In the genomic region with DNA sequence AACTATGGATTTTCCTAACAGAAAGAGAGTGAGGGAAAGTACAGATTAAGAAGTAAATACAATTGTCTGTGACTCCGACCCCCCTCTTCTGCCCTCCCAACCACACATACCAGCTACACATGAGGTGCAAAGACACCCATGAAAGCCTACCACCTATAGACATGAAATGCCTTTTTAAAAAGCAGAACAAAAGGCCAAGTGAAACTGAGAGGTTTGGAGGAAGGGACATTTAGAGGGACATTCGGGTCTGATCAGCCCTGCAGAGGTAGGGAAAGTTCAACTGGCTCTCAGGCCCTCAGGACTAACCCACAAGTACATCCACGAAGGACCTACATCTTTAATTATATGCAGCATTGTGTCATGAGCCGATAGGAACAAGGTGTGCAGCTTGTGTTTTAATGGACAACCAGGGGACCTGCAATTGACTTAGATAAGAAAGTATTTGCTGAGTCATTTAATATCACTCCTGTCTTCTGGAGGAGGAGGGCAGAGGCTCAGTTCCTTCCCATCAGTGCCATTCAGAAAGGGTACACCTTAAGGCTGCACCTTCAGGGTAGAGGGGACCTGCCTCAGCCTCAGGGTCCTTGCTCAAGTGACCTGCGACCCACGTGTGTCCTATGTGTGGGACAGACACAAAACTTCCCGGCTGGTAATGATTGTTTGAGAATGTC, we compare ENCODE assay signal across 25 mouse cellular contexts. TPM values are rescaled to one million over a fixed set of nuclear protein-coding genes. Genes with fewer than 3 reads are reported as not detected.
DNase-seq lines count a peak whose midpoint lies in the region; ATAC-seq and TF ChIP-seq lines count a peak whose summit lies in the region.
"Had no signal": no experiment of that assay in that cellular context is flagged by ENCODE, and none has a peak within 500 bp of the region (broad histone marks: within the 10 kb centered on the region; RNA-seq: fewer than 3 reads in every experiment).

No protein-coding gene starts in this region.

- no peaks in the 10 kb centered on the region for H3K4me1 ChIP-seq in hindbrain, embryonic 14.5 days (replicated peaks; ENCODE audit: control insufficient read depth, insufficient read depth, low read length)
- no peaks in the 10 kb centered on the region for H3K4me1 ChIP-seq in hindbrain, postnatal 0 days (ENCODE audit: insufficient read depth, low read length)
- H3K4me1 ChIP-seq in liver, embryonic 14.5 days (replicated peaks; ENCODE audit: control insufficient read depth in 2 of 2, insufficient read depth in 2 of 2, low read length in 1 of 2), result peaks cover 0 to 14% of the 10 kb centered on the region in 2 experiments; a peak in 2 of 4 replicates
- H3K4me1 ChIP-seq in small intestine, adult 2 months (ENCODE audit: control insufficient read depth, insufficient read depth, insufficient read length, low read length), result peaks cover 21% of the 10 kb centered on the region
- H3K4me1 ChIP-seq: hindbrain, embryonic 15.5 days had no signal

- 79% methylated on average over 7 of the region's 7 CpGs for WGBS in hindbrain, embryonic 14.5 days
- WGBS in hindbrain, postnatal 0 days, result 82% methylated on average over 7 of the region's 7 CpGs
- 42% methylated on average over 7 of the region's 7 CpGs for WGBS in liver, embryonic 14.5 days (ENCODE audit: insufficient replicate concordance)
- WGBS in small intestine, adult 2 months, result 34% methylated on average over 7 of the region's 7 CpGs

- no peaks in the 10 kb centered on the region for H3K27me3 ChIP-seq in hindbrain, embryonic 14.5 days (ENCODE audit: control insufficient read depth, insufficient read depth, low read length)
- H3K27me3 ChIP-seq in hindbrain, postnatal 0 days (ENCODE audit: insufficient read depth, low read length), result no peaks in the 10 kb centered on the region
- H3K27me3 ChIP-seq in liver, embryonic 14.5 days (ENCODE audit: control insufficient read depth, insufficient read depth, low read length), result no peaks in the 10 kb centered on the region
- H3K27me3 ChIP-seq in small intestine, adult 2 months (ENCODE audit: control insufficient read depth, insufficient read depth, low read length), result no peaks in the 10 kb centered on the region
- H3K27me3 ChIP-seq: embryonic facial prominence, embryonic 13.5 days; hindbrain, embryonic 15.5 days; limb, embryonic 12.5 days had no signal

- no peak overlapping the region for H3K4me2 ChIP-seq in hindbrain, embryonic 14.5 days (replicated peaks)
- H3K4me2 ChIP-seq in hindbrain, postnatal 0 days (ENCODE audit: low read depth, low read length), result no peak overlapping the region
- H3K4me2 ChIP-seq in liver, embryonic 14.5 days (ENCODE audit: low read depth), result no peak overlapping the region
- H3K4me2 ChIP-seq: embryonic facial prominence, embryonic 13.5 days; hindbrain, embryonic 15.5 days; limb, embryonic 12.5 days; lung, embryonic 14.5 days had no signal

- no peak overlapping the region for H3K27ac ChIP-seq in hindbrain, embryonic 14.5 days
- H3K27ac ChIP-seq in hindbrain, postnatal 0 days, result no peak overlapping the region
- H3K27ac ChIP-seq in liver, embryonic 14.5 days, result no peak overlapping the region
- H3K27ac ChIP-seq in small intestine, adult 2 months (ENCODE audit: insufficient read depth, low read depth, low read length), result peak overlapping the region; percentile 89
- H3K27ac ChIP-seq: embryonic facial prominence, embryonic 13.5 days; hindbrain, embryonic 15.5 days; limb, embryonic 12.5 days; stomach, postnatal 0 days had no signal

- no peak overlapping the region for H3K4me3 ChIP-seq in hindbrain, embryonic 14.5 days (replicated peaks; ENCODE audit: low read length)
- H3K4me3 ChIP-seq in hindbrain, postnatal 0 days (ENCODE audit: low read length), result no peak overlapping the region
- H3K4me3 ChIP-seq in liver, embryonic 14.5 days (ENCODE audit: insufficient read depth in 1 of 2, low read depth in 2 of 2, low read length in 2 of 2), result no peak overlapping the region
- H3K4me3 ChIP-seq in small intestine, adult 2 months (ENCODE audit: low read depth, low read length), result peak overlapping the region; percentile 13; the same call in 1 of the 2 replicates
- H3K4me3 ChIP-seq: embryonic facial prominence, embryonic 13.5 days; hindbrain, embryonic 15.5 days; limb, embryonic 12.5 days had no signal

- DNase-seq in hindbrain, embryonic 14.5 days (ENCODE audit: low spot score), result no peak
- no peak for DNase-seq in hindbrain, postnatal 0 days (ENCODE audit: low spot score)
- no peak for DNase-seq in liver, embryonic 14.5 days (ENCODE audit: low read depth in 3 of 3, low spot score in 3 of 3)
- DNase-seq in urinary bladder, adult 2 months (ENCODE audit: low spot score), result no peak
- DNase-seq: adrenal gland, postnatal 10 days; cerebellum, adult 18-20 months; cerebellum, postnatal 25 days; embryo, embryonic 11 days; forebrain, postnatal 0 days; gastrocnemius, postnatal 25 days; heart, postnatal 4 days; kidney, adult 18-20 months; kidney, postnatal 4 days; lung, embryonic 14.5 days; lung, postnatal 36 days; right cerebral cortex, adult 18-20 months had no signal

- peak; percentile 51; the same call in 1 of the 2 replicates for ATAC-seq in hindbrain, embryonic 14.5 days (ENCODE audit: low FRiP score)
- no peak for ATAC-seq in hindbrain, postnatal 0 days
- 0 out of 2 replicates have a peak, but pooled peaks have one; percentile 34 for ATAC-seq in erythroid progenitor cell, adult 5-6 weeks (replicated peaks; ENCODE audit: low FRiP score, poor library complexity, severe bottlenecking)
- peak; percentile 41 for ATAC-seq in liver, embryonic 14.5 days (ENCODE audit: insufficient read depth)
- ATAC-seq in erythroblast, adult 5-6 weeks (replicated peaks; ENCODE audit: low FRiP score, poor library complexity, severe bottlenecking), result no peak
- ATAC-seq: forebrain, postnatal 0 days; midbrain, embryonic 16.5 days had no signal

- TF ChIP-seq EP300 in liver, embryonic 14.5 days (IDR thresholded peaks at IDR 0.05; ENCODE audit: low read depth), result no peak

- H3K9ac ChIP-seq in hindbrain, embryonic 14.5 days, result no peak overlapping the region
- no peak overlapping the region for H3K9ac ChIP-seq in hindbrain, postnatal 0 days (replicated peaks; ENCODE audit: low read length)
- no peak overlapping the region for H3K9ac ChIP-seq in liver, embryonic 14.5 days (replicated peaks)
- H3K9ac ChIP-seq: embryonic facial prominence, embryonic 13.5 days; forebrain, postnatal 0 days; hindbrain, embryonic 15.5 days; limb, embryonic 12.5 days; lung, embryonic 14.5 days had no signal

- H3K36me3 ChIP-seq in hindbrain, embryonic 14.5 days (replicated peaks; ENCODE audit: control insufficient read depth, insufficient read depth), result no peaks in the 10 kb centered on the region
- H3K36me3 ChIP-seq in hindbrain, postnatal 0 days (ENCODE audit: insufficient read depth, low read length), result no peaks in the 10 kb centered on the region
- H3K36me3 ChIP-seq in liver, embryonic 14.5 days (replicated peaks; ENCODE audit: control insufficient read depth, insufficient read depth, low read depth), result no peaks in the 10 kb centered on the region
- no peaks in the 10 kb centered on the region for H3K36me3 ChIP-seq in small intestine, adult 2 months (ENCODE audit: control insufficient read depth, insufficient read depth, low read length)
- H3K36me3 ChIP-seq: embryonic facial prominence, embryonic 13.5 days; hindbrain, embryonic 15.5 days; limb, embryonic 12.5 days had no signal

- no peaks in the 10 kb centered on the region for H3K9me3 ChIP-seq in hindbrain, embryonic 14.5 days (ENCODE audit: control insufficient read depth, low read length)
- no peaks in the 10 kb centered on the region for H3K9me3 ChIP-seq in hindbrain, postnatal 0 days (ENCODE audit: low read length)
- no peaks in the 10 kb centered on the region for H3K9me3 ChIP-seq in liver, embryonic 14.5 days (ENCODE audit: control insufficient read depth, low read length)
- H3K9me3 ChIP-seq: embryonic facial prominence, embryonic 13.5 days; hindbrain, embryonic 15.5 days; limb, embryonic 12.5 days had no signal

- TF ChIP-seq CTCF in hindbrain, postnatal 0 days (IDR thresholded peaks at IDR 0.05; ENCODE audit: low read depth), result no peak
- TF ChIP-seq CTCF in liver, embryonic 14.5 days (IDR thresholded peaks at IDR 0.05; ENCODE audit: low read depth), result no peak
- TF ChIP-seq CTCF in small intestine, adult 2 months (IDR thresholded peaks at IDR 0.05; ENCODE audit: extremely low read depth, insufficient read length, insufficient replicate concordance, low read depth, low read length), result no peak

- TF ChIP-seq POLR2A in small intestine, adult 2 months (IDR thresholded peaks at IDR 0.05; ENCODE audit: low read depth, low read length), result no peak

RNA-seq across cellular contexts. Expression of a gene that starts 4.5 kb away (rescaled TPM):
- not detected in 2 replicates for polyA plus RNA-seq in hindbrain, embryonic 14.5 days (2014; fragmentation: Nextera tagmentation; extraction: Ambion mirVana)
- not detected in 2 replicates for total RNA-seq in hindbrain, postnatal 0 days (2014; rRNA removed)
- 0.28 and 0.30 TPM in 2 replicates for polyA plus RNA-seq in hindbrain, postnatal 0 days (2015; fragmentation: Nextera tagmentation; extraction: Ambion mirVana)
- not detected in 2 replicates for total RNA-seq in erythroid progenitor cell, adult 5-6 weeks (2015; ENCODE audit: low replicate concordance)
- not detected in 2 replicates for total RNA-seq in erythroid progenitor cell, adult 5-6 weeks (2017; ENCODE audit: low replicate concordance)
- not detected in 2 replicates for polyA plus RNA-seq in liver, embryonic 14.5 days (2012; rRNA removed)
- not detected in 2 replicates for polyA plus RNA-seq in liver, embryonic 14.5 days (2014; fragmentation: Nextera tagmentation; extraction: Ambion mirVana)
- polyA plus RNA-seq in small intestine, adult 2 months (2012; rRNA removed), result 0.20 and 68.1 TPM in 2 replicates
- not detected in 2 replicates for total RNA-seq in erythroblast, adult 5-6 weeks (2015; ENCODE audit: low replicate concordance)
- 0.42 TPM in 1 of 2 replicates, not detected in the other for total RNA-seq in erythroblast, adult 5-6 weeks (2017; ENCODE audit: low replicate concordance)
- polyA plus RNA-seq in urinary bladder, adult 2 months (2012; rRNA removed), result not detected in 2 replicates
- total RNA-seq: adrenal gland, postnatal 10 days; gastrocnemius, postnatal 25 days; heart, postnatal 4 days had no signal
- polyA plus RNA-seq: embryonic facial prominence, embryonic 13.5 days; hindbrain, embryonic 15.5 days; kidney, embryonic 16.5 days; limb, embryonic 12.5 days; lung, embryonic 14.5 days; stomach, postnatal 0 days had no signal

RNA-seq across cellular contexts. Expression of a gene that starts 43.4 kb away (rescaled TPM):
- polyA plus RNA-seq in hindbrain, embryonic 14.5 days (2014; fragmentation: Nextera tagmentation; extraction: Ambion mirVana), result 202 and 219 TPM in 2 replicates
- total RNA-seq in hindbrain, postnatal 0 days (2014; rRNA removed), result 59.1 and 70.7 TPM in 2 replicates
- 168 and 171 TPM in 2 replicates for polyA plus RNA-seq in hindbrain, postnatal 0 days (2015; fragmentation: Nextera tagmentation; extraction: Ambion mirVana)
- total RNA-seq in erythroid progenitor cell, adult 5-6 weeks (2015; ENCODE audit: low replicate concordance), result 226 TPM in 2 replicates
- 141 and 188 TPM in 2 replicates for total RNA-seq in erythroid progenitor cell, adult 5-6 weeks (2017; ENCODE audit: low replicate concordance)
- polyA plus RNA-seq in liver, embryonic 14.5 days (2012; rRNA removed), result 43.3 and 80.7 TPM in 2 replicates
- 176 and 181 TPM in 2 replicates for polyA plus RNA-seq in liver, embryonic 14.5 days (2014; fragmentation: Nextera tagmentation; extraction: Ambion mirVana)
- polyA plus RNA-seq in small intestine, adult 2 months (2012; rRNA removed), result 39.5 and 40.8 TPM in 2 replicates
- total RNA-seq in erythroblast, adult 5-6 weeks (2015; ENCODE audit: low replicate concordance), result 639 and 701 TPM in 2 replicates
- 721 and 946 TPM in 2 replicates for total RNA-seq in erythroblast, adult 5-6 weeks (2017; ENCODE audit: low replicate concordance)
- 44.3 and 47.6 TPM in 2 replicates for polyA plus RNA-seq in urinary bladder, adult 2 months (2012; rRNA removed)

Comparison
In these comparisons a context has a peak if more than half of its experiments do, and no peak if none do; other contexts are left out.
1. ATAC-seq: peak in hindbrain, embryonic 14.5 days (single experiment), erythroid progenitor cell, adult 5-6 weeks (single experiment) and liver, embryonic 14.5 days (single experiment); none in hindbrain, postnatal 0 days (single experiment) and erythroblast, adult 5-6 weeks (single experiment).